Mouse (Mus musculus) heart, adult 11 months (tissue): ENCODE data around the gene Swsap1.

Experiments
- DNase-seq: peaks from one replicate; pipeline ENCODE4 v3.0.0; 2022

Gene Swsap1

GRCm38 (mm10) chr9:21936692-21937570 lies 18.6 kb upstream of the Swsap1 start, which contains the start of gene Plppr2:
Gene Plppr2 (plus strand): TSS chr9:21937033.
- DNase-seq: peak; percentile 99

- DNase-seq: peak; percentile 92
Measured at GRCm38 (mm10) chr9:21937711-21938175, 17.8 kb upstream of the Swsap1 start.

GRCm38 (mm10) chr9:21938234-21938855 lies 17.2 kb upstream of the Swsap1 start:
- peak; percentile 91 for DNase-seq

- DNase-seq: peak; percentile 85
Measured at GRCm38 (mm10) chr9:21943046-21943445, 12.5 kb upstream of the Swsap1 start.

GRCm38 (mm10) chr9:21943638-21944037 lies 11.9 kb upstream of the Swsap1 start:
- no peak for DNase-seq

GRCm38 (mm10) chr9:21944267-21944666 lies 11.3 kb upstream of the Swsap1 start:
- DNase-seq: no peak

- DNase-seq: no peak
Measured at GRCm38 (mm10) chr9:21947540-21948130, 7.9 kb upstream of the Swsap1 start.

GRCm38 (mm10) chr9:21948146-21948545 lies 7.4 kb upstream of the Swsap1 start:
- no peak for DNase-seq

- DNase-seq: no peak
Measured at GRCm38 (mm10) chr9:21948790-21949189, 6.8 kb upstream of the Swsap1 start.

GRCm38 (mm10) chr9:21950322-21950721 lies 5.2 kb upstream of the Swsap1 start:
- no peak for DNase-seq

- DNase-seq: no peak
Measured at GRCm38 (mm10) chr9:21951977-21952376, 3.6 kb upstream of the Swsap1 start.

- DNase-seq: no peak
Measured at GRCm38 (mm10) chr9:21953600-21953999, 2.0 kb upstream of the Swsap1 start.

- no peak for DNase-seq
Measured at GRCm38 (mm10) chr9:21954635-21955034, 920 bp upstream of the Swsap1 start.

GRCm38 (mm10) chr9:21955225-21955569 lies 358 bp upstream of the Swsap1 start:
- no peak for DNase-seq

GRCm38 (mm10) chr9:21958372-21958771 lies 2.8 kb downstream of the Swsap1 start:
- no peak for DNase-seq

- no peak for DNase-seq
Measured at GRCm38 (mm10) chr9:21959244-21959643, 3.7 kb downstream of the Swsap1 start.

- no peak for DNase-seq
Measured at GRCm38 (mm10) chr9:21960135-21960534, 4.6 kb downstream of the Swsap1 start.

- no peak for DNase-seq
Measured at GRCm38 (mm10) chr9:21960558-21961208, 5.1 kb downstream of the Swsap1 start.

- DNase-seq: no peak
Measured at GRCm38 (mm10) chr9:21961366-21961980, 5.9 kb downstream of the Swsap1 start.

- no peak for DNase-seq
Measured at GRCm38 (mm10) chr9:21962010-21962409, 6.5 kb downstream of the Swsap1 start.

- peak; percentile 98 for DNase-seq
Measured at GRCm38 (mm10) chr9:21962416-21963059, 7.0 kb downstream of the Swsap1 start.

- DNase-seq: peak; percentile 99
Measured at GRCm38 (mm10) chr9:21963417-21963816, 7.9 kb downstream of the Swsap1 start, which contains the start of gene Epor. Gene Epor (minus strand): TSS chr9:21963506.
